Mouse (Mus musculus) megakaryocyte-erythroid progenitor cell, adult 5 weeks (primary cell): Measurements from ENCODE around the gene Vmn1r11. TPM values are rescaled to one million over a fixed set of nuclear protein-coding genes. Genes with fewer than 3 reads are reported as not detected.

ENCODE experiments used
- polyA plus RNA-seq: library from polyadenylated mRNA; stranded (reverse); fragments of >175 nt; gene quantifications from 2 replicates; pipeline ENCODE4 v1.2.3, GENCODE M21; 2012

Gene Vmn1r11
- not detected in 2 replicates for polyA plus RNA-seq

DNA sequence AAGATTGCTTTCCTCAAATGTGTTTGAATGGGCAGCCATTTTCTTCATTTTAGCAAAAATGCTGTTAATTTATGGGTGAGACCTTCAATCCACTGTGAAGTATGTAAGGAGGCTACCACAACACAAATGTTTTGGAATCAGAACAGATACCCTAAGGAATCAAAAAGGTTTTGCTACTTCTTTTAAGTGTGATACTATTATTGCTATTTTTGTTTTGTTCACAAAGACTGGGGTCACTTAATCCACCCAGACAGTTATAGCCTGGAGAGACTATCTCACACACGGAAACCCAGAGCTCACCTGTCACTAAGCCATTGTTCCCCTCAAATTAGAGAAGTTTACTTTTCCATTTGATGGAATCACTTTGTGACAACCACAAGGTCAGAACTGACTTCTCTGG, at the start of gene Vmn1r11:
TSS of gene Vmn1r11 (plus strand) at position 301 of the 400 bp plus-strand sequence.

GRCm38 (mm10) chr6:57109154-57109553, 24.1 kb upstream of the Vmn1r11 start, which contains the start of gene Vmn1r10:
Gene Vmn1r10, plus strand, starts transcription at chr6:57109454.

GRCm38 (mm10) chr6:57156619-57157018, 23.4 kb downstream of the Vmn1r11 start, which contains the start of gene Vmn1r12:
Gene Vmn1r12, plus strand, starts transcription at chr6:57156919.

Other genes starting within 250 kb of the Vmn1r11 start
- 44.9 and 63.9 TPM in 2 replicates for gene Nt5c3, start 209.5 kb upstream of the Vmn1r11 start, polyA plus RNA-seq
- 0.11 TPM in 1 of 2 replicates, not detected in the other for gene Vmn1r4, start 209.4 kb upstream of the Vmn1r11 start, polyA plus RNA-seq
- gene Vmn1r5, start 163.2 kb upstream of the Vmn1r11 start, polyA plus RNA-seq = not detected in 2 replicates
- gene Vmn1r6, start 136.2 kb upstream of the Vmn1r11 start, polyA plus RNA-seq = not detected in 2 replicates
- not detected in 2 replicates for gene Vmn1r7, start 108.1 kb upstream of the Vmn1r11 start, polyA plus RNA-seq
- gene Vmn1r8, start 101.2 kb upstream of the Vmn1r11 start, polyA plus RNA-seq = not detected in 2 replicates
- not detected in 2 replicates for gene Vmn1r9, start 66.7 kb upstream of the Vmn1r11 start, polyA plus RNA-seq
- not detected in 2 replicates for gene Vmn1r10, start 24.0 kb upstream of the Vmn1r11 start, polyA plus RNA-seq
- gene Vmn1r12, start 23.5 kb downstream of the Vmn1r11 start, polyA plus RNA-seq = not detected in 2 replicates
- gene Vmn1r13, start 69.8 kb downstream of the Vmn1r11 start, polyA plus RNA-seq = not detected in 2 replicates
- 0.01 TPM in 1 of 2 replicates, not detected in the other for gene Vmn1r14, start 98.2 kb downstream of the Vmn1r11 start, polyA plus RNA-seq
- gene Vmn1r15, start 124.5 kb downstream of the Vmn1r11 start, polyA plus RNA-seq = not detected in 2 replicates
- not detected in 2 replicates for gene Vmn1r16, start 196.0 kb downstream of the Vmn1r11 start, polyA plus RNA-seq
- not detected in 2 replicates for gene Vmn1r17, start 230.3 kb downstream of the Vmn1r11 start, polyA plus RNA-seq